Mouse (Mus musculus) lung, adult 2 months (tissue): ENCODE data around the gene Hcls1. TPM values are rescaled to one million over a fixed set of nuclear protein-coding genes. Genes with fewer than 3 reads are reported as not detected.
A peak's percentile ranks its signal among the peaks of the same experiment; 100 is the strongest.

Source experiments
- DNase-seq: peaks from one replicate; pipeline ENCODE4 v3.0.0; 2022
- H3K4me1 ChIP-seq: fragments of 200-500 bp; 2 replicates; pipeline ENCODE4 v1.6.1; 2011; ENCODE audit warnings: low read length; ENCODE audit not compliant: control insufficient read depth, insufficient read depth
- H3K4me3 ChIP-seq: fragments of 200-500 bp; replicated peaks from 2 replicates; pipeline ENCODE3; 2011; ENCODE audit warnings: low read depth, mild to moderate bottlenecking, control low read depth, low read length; ENCODE audit errors: extremely low read depth
- CTCF ChIP-seq: fragments of 200-500 bp; IDR thresholded peaks from 2 replicates; pipeline ENCODE4 v1.5.1; 2011; ENCODE audit warnings: mild to moderate bottlenecking, low read length, control low read depth; ENCODE audit not compliant: insufficient read depth
- POLR2A ChIP-seq: fragments of 200-500 bp; IDR thresholded peaks from 2 replicates; pipeline ENCODE4 v1.6.1; 2011; ENCODE audit warnings: low read depth, mild to moderate bottlenecking, control low read depth, low read length, borderline replicate concordance; ENCODE audit errors: extremely low read depth
- WGBS: fragments of 180-500 bp; shearing (Covaris S2); methylation state at CpG from one replicate; pipeline ENCODE4 v1.1.7; 2018; 5-methylcytosine and 5-hydroxymethylcytosine counted together
- polyA plus RNA-seq: library from polyadenylated mRNA; depleted of rRNA; stranded (reverse); fragments of >200 nt; gene quantifications from 2 replicates; pipeline ENCODE4 v1.2.3, GENCODE M21; 2012; rRNA removed

Hcls1 gene
- polyA plus RNA-seq, 1 experiment = 26.2 TPM

GRCm38 (mm10) chr16:37010370-37010769 lies 75.6 kb downstream of the Hcls1 start:
- 43% methylated on average over 4 of the region's 4 CpGs for WGBS
- Histone ChIP-seq H3K4me3 (no peak overlapping the region), H3K4me1 (peaks cover 5% of the 10 kb centered on the region; the same call in 1 of the 2 replicates)
- DNase-seq = peak; percentile 14
- TF ChIP-seq CTCF (peak; percentile 36; the same call in 1 of the 2 replicates), POLR2A (no peak)

- H3K4me3 ChIP-seq = peak within 1 kb of the TSS; percentile 89
- peaks cover 5% of the 10 kb centered on the region; the same call in 1 of the 2 replicates for H3K4me1 ChIP-seq
- peak; percentile 84 for DNase-seq
- TF ChIP-seq CTCF (no peak), POLR2A (0 out of 2 replicates have a peak, but pooled peaks have one; percentile 55)
- WGBS = 2% methylated on average over 30 of the region's 30 CpGs
Observed at GRCm38 (mm10) chr16:37011061-37011921, 76.5 kb downstream of the Hcls1 start, which contains the start of gene Polq. Polq (plus strand) TSS chr16:37011786.

- no peak for TF ChIP-seq CTCF
- peaks cover 5% of the 10 kb centered on the region; the same call in 1 of the 2 replicates for H3K4me1 ChIP-seq
- under 1% methylated on average over 26 of the region's 26 CpGs for whole genome bisulfite sequencing
- peak overlapping the region; percentile 89 for H3K4me3 ChIP-seq
- no peak for DNase-seq
Observed at GRCm38 (mm10) chr16:37011922-37012289, 77.1 kb downstream of the Hcls1 start.

- TF ChIP-seq CTCF (no peak), POLR2A (no peak)
- DNase-seq = no peak
- H3K4me3 ChIP-seq = no peak overlapping the region
- 29% methylated on average over 5 of the region's 5 CpGs for WGBS
- H3K4me1 ChIP-seq = peaks cover 5% of the 10 kb centered on the region; the same call in 1 of the 2 replicates
Observed at GRCm38 (mm10) chr16:37012336-37012735, 77.6 kb downstream of the Hcls1 start.

Other genes with a start within 250 kb of the Hcls1 start
- gene Ildr1, start 241.0 kb upstream of the Hcls1 start, polyA plus RNA-seq = 14.8 and 14.9 TPM in 2 replicates
- 9.0 and 13.9 TPM in 2 replicates for gene Slc15a2, start 150.0 kb upstream of the Hcls1 start, polyA plus RNA-seq
- 1.2 and 2.4 TPM in 2 replicates for gene Iqcb1, start 106.6 kb upstream of the Hcls1 start, polyA plus RNA-seq
- gene Eaf2, start 60.0 kb upstream of the Hcls1 start, polyA plus RNA-seq = 0.15 and 0.79 TPM in 2 replicates
- gene Golgb1, start 59.8 kb upstream of the Hcls1 start, polyA plus RNA-seq = 46.3 and 48.6 TPM in 2 replicates
- gene Fbxo40, start 55.5 kb downstream of the Hcls1 start, polyA plus RNA-seq = 0.46 and 2.0 TPM in 2 replicates
- 0.11 and 0.13 TPM in 2 replicates for gene Polq, start 76.8 kb downstream of the Hcls1 start, polyA plus RNA-seq